In genomic region chr14:48475370-48475769, GRCm38 (mm10) we compare ENCODE assay signal across 13 mouse cellular contexts. TPM values are rescaled to one million over a fixed set of nuclear protein-coding genes. Genes with fewer than 3 reads are reported as not detected.
DNase-seq lines count a peak whose midpoint lies in the region; ATAC-seq and TF ChIP-seq lines count a peak whose summit lies in the region.
"Had no signal": no experiment of that assay in that cellular context is flagged by ENCODE, and none has a peak within 500 bp of the region (broad histone marks: within the 10 kb centered on the region; RNA-seq: fewer than 3 reads in every experiment).

No protein-coding gene starts in this region.

- no peak for ATAC-seq in intestine, embryonic 14.5 days (replicated peaks; ENCODE audit: low FRiP score, low TSS enrichment, low read depth)
- ATAC-seq in intestine, postnatal 0 days: no peak
- ATAC-seq in granulocyte monocyte progenitor cell, adult 5-6 weeks (replicated peaks; ENCODE audit: poor library complexity, severe bottlenecking): no peak

- H3K27ac ChIP-seq in intestine, embryonic 14.5 days (ENCODE audit: low read depth): peak overlapping the region; percentile 29; the same call in 1 of the 2 replicates
- H3K27ac ChIP-seq in intestine, postnatal 0 days (ENCODE audit: low read depth, low read length): no peak overlapping the region
- H3K27ac ChIP-seq in limb, embryonic 10.5 days: no peak overlapping the region
- H3K27ac ChIP-seq: liver, embryonic 14.5 days; neural tube, embryonic 13.5 days had no signal

- H3K27me3 ChIP-seq in intestine, embryonic 14.5 days (replicated peaks; ENCODE audit: control insufficient read depth, insufficient read depth, low read length): no peaks in the 10 kb centered on the region
- H3K27me3 ChIP-seq in intestine, postnatal 0 days (replicated peaks; ENCODE audit: control insufficient read depth, insufficient read depth, low read length): no peaks in the 10 kb centered on the region
- no peaks in the 10 kb centered on the region for H3K27me3 ChIP-seq in limb, embryonic 10.5 days (ENCODE audit: low read depth, poor library complexity, severe bottlenecking)
- no peaks in the 10 kb centered on the region for H3K27me3 ChIP-seq in myocyte (ENCODE audit: control insufficient read depth, insufficient read depth, insufficient read length)
- H3K27me3 ChIP-seq: megakaryocyte, embryonic 14.5 days; neural tube, embryonic 13.5 days had no signal

- no peak overlapping the region for H3K9ac ChIP-seq in intestine, embryonic 14.5 days (ENCODE audit: low read length)
- no peak overlapping the region for H3K9ac ChIP-seq in intestine, postnatal 0 days (ENCODE audit: low read depth, low read length)
- H3K9ac ChIP-seq: liver, embryonic 14.5 days; neural tube, embryonic 13.5 days had no signal

- WGBS in intestine, embryonic 14.5 days: 52% methylated on average over 1 of the region's 1 CpGs
- WGBS in intestine, postnatal 0 days: 41% methylated on average over 1 of the region's 1 CpGs
- 55% methylated on average over 1 of the region's 1 CpGs for whole genome bisulfite sequencing in limb, embryonic 10.5 days

- no peak overlapping the region for H3ac ChIP-seq in myocyte (ENCODE audit: control insufficient read depth, insufficient read length)

- no peaks in the 10 kb centered on the region for H3K79me2 ChIP-seq in myocyte (ENCODE audit: control insufficient read depth, insufficient read depth)

- no peak for TF ChIP-seq CTCF in intestine, postnatal 0 days (IDR thresholded peaks at IDR 0.05; ENCODE audit: low read depth)

- no peak overlapping the region for H3K4me3 ChIP-seq in intestine, embryonic 14.5 days (ENCODE audit: low read depth, low read length)
- H3K4me3 ChIP-seq in intestine, postnatal 0 days (ENCODE audit: low read depth, low read length): no peak overlapping the region
- H3K4me3 ChIP-seq in limb, embryonic 10.5 days: no peak overlapping the region
- H3K4me3 ChIP-seq in myocyte: no peak overlapping the region
- H3K4me3 ChIP-seq: megakaryocyte, embryonic 14.5 days; neural tube, embryonic 13.5 days had no signal

- H3K9me3 ChIP-seq in intestine, embryonic 14.5 days (ENCODE audit: control insufficient read depth, low read length): no peaks in the 10 kb centered on the region
- H3K9me3 ChIP-seq in intestine, postnatal 0 days (ENCODE audit: control insufficient read depth): no peaks in the 10 kb centered on the region
- H3K9me3 ChIP-seq in limb, embryonic 10.5 days (replicated peaks): no peaks in the 10 kb centered on the region
- H3K9me3 ChIP-seq: megakaryocyte, embryonic 14.5 days; neural tube, embryonic 13.5 days had no signal

- no peak for TF ChIP-seq POLR2A in myocyte (IDR thresholded peaks at IDR 0.05; ENCODE audit: insufficient read length, low read depth)

- H3K4me2 ChIP-seq in intestine, embryonic 14.5 days (ENCODE audit: low read length): no peak overlapping the region
- no peak overlapping the region for H3K4me2 ChIP-seq in intestine, postnatal 0 days (replicated peaks; ENCODE audit: low read depth)
- no peak overlapping the region for H3K4me2 ChIP-seq in myocyte (ENCODE audit: low read depth)
- H3K4me2 ChIP-seq: neural tube, embryonic 13.5 days had no signal

- peaks cover 40% of the 10 kb centered on the region for H3K36me3 ChIP-seq in intestine, embryonic 14.5 days (ENCODE audit: control insufficient read depth, insufficient read depth, low read length)
- H3K36me3 ChIP-seq in intestine, postnatal 0 days (ENCODE audit: control insufficient read depth, insufficient read depth): peaks cover 17% of the 10 kb centered on the region
- H3K36me3 ChIP-seq in limb, embryonic 10.5 days: peaks cover 31% of the 10 kb centered on the region
- H3K36me3 ChIP-seq in myocyte (ENCODE audit: control insufficient read depth, insufficient read depth): peaks cover 9% of the 10 kb centered on the region

- peak; percentile 56 for DNase-seq in intestine, embryonic 14.5 days (ENCODE audit: low spot score)
- peak; percentile 22 for DNase-seq in retina, postnatal 1 day
- no peak for DNase-seq in retina, embryonic 14.5 days (ENCODE audit: low spot score)
- DNase-seq in limb, embryonic 10.5 days (ENCODE audit: low spot score): peak; percentile 41
- no peak for DNase-seq in adrenal gland, postnatal 10 days
- DNase-seq: cerebellum, adult 11-12 months; thymus, adult 18-20 months had no signal

- H3K4me1 ChIP-seq in intestine, embryonic 14.5 days (replicated peaks; ENCODE audit: control insufficient read depth, insufficient read depth, low read length): peaks cover 13% of the 10 kb centered on the region
- H3K4me1 ChIP-seq in intestine, postnatal 0 days (replicated peaks; ENCODE audit: control insufficient read depth, insufficient read depth, low read length): no peaks in the 10 kb centered on the region
- H3K4me1 ChIP-seq in limb, embryonic 10.5 days: 0 out of 2 replicates have a peak, but pooled peaks cover 4% of the 10 kb centered on the region
- H3K4me1 ChIP-seq: megakaryocyte, embryonic 14.5 days; neural tube, embryonic 13.5 days had no signal

TF ChIP-seq in myocyte, 11 proteins besides CTCF, POLR2A, EP300 and RAD21:
- no peak for TF ChIP-seq SRF (IDR thresholded peaks at IDR 0.05; ENCODE audit: control insufficient read depth, insufficient read length, low read depth)
- TF ChIP-seq REST (IDR thresholded peaks at IDR 0.05; ENCODE audit: insufficient read depth, insufficient read length): no peak
- no peak for TF ChIP-seq MYOD1 (IDR thresholded peaks at IDR 0.05; ENCODE audit: control insufficient read depth in 1 of 3, insufficient read length in 2 of 3, low read depth in 2 of 3)
- peak; percentile 22 for TF ChIP-seq TCF3 (IDR thresholded peaks at IDR 0.05; ENCODE audit: insufficient read length, low read depth)
- TF ChIP-seq CEBPB (IDR thresholded peaks at IDR 0.05; ENCODE audit: insufficient read depth, poor library complexity, severe bottlenecking): no peak
- TF ChIP-seq MAX (IDR thresholded peaks at IDR 0.05; ENCODE audit: low read depth): no peak
- TF ChIP-seq E2F4 (IDR thresholded peaks at IDR 0.05; ENCODE audit: insufficient read depth): no peak
- no peak for TF ChIP-seq POLR2AphosphoS2 (IDR thresholded peaks at IDR 0.05; ENCODE audit: insufficient read length, low read depth)
- TF ChIP-seq MYOG (IDR thresholded peaks at IDR 0.05; ENCODE audit: control insufficient read depth in 1 of 3, insufficient read depth in 1 of 3, insufficient read length in 2 of 3, low read depth in 2 of 3): peak in 1 of 3 experiments; percentile 15
- TF ChIP-seq TCF12 (IDR thresholded peaks at IDR 0.05; ENCODE audit: insufficient read depth, poor library complexity, severe bottlenecking): no peak
- TF ChIP-seq USF1 (IDR thresholded peaks at IDR 0.05; ENCODE audit: low read depth): no peak
TF ChIP-seq in myocyte: peak in this region for 2.

RNA-seq across cellular contexts. Expression of gene Tmem260, which starts 29.4 kb away (rescaled TPM):
- polyA plus RNA-seq in intestine, embryonic 14.5 days (2014; fragmentation: Nextera tagmentation; extraction: Ambion mirVana): 21.6 and 23.1 TPM in 2 replicates
- polyA plus RNA-seq in intestine, postnatal 0 days (2015; fragmentation: Nextera tagmentation; extraction: Ambion mirVana): 6.2 and 7.1 TPM in 2 replicates
- polyA plus RNA-seq in limb, embryonic 10.5 days (2016; fragmentation: Nextera tagmentation; extraction: Ambion mirVana): 14.9 and 20.9 TPM in 2 replicates
- polyA plus RNA-seq in myocyte (2012; fragmentation: generic; extraction: Trizol): 5.2 TPM
- 21.3 and 22.0 TPM in 2 replicates for total RNA-seq in granulocyte monocyte progenitor cell, adult 5-6 weeks (2014; fragmentation: Nextera tagmentation)
- total RNA-seq in granulocyte monocyte progenitor cell, adult 5-6 weeks (2017): 20.2 and 22.2 TPM in 2 replicates
- total RNA-seq in adrenal gland, postnatal 10 days (2021): 10 to 100 TPM; 22.6 to 29.4 TPM

Comparison
In these comparisons a context has a peak if more than half of its experiments do, and no peak if none do; other contexts are left out.
1. DNase-seq: peak in intestine, embryonic 14.5 days (single experiment), retina, postnatal 1 day (single experiment) and limb, embryonic 10.5 days (single experiment); none in retina, embryonic 14.5 days (single experiment) and adrenal gland, postnatal 10 days (single experiment).